Mouse (Mus musculus) heart, embryonic 14.5 days (tissue): Measurements from ENCODE around the gene Aldh3b2. TPM values are rescaled to one million over a fixed set of nuclear protein-coding genes. Genes with fewer than 3 reads are reported as not detected.
A peak's percentile ranks its signal among the peaks of the same experiment; 100 is the strongest.

Experiments used
- ATAC-seq: fragments of 200-750 bp; cut with Nextera tagmentation; 2 replicates; pipeline ENCODE4 v1.8.0; 2017; ENCODE audit warnings: low read depth, moderate TSS enrichment; ENCODE audit not compliant: insufficient number of reproducible peaks, insufficient read depth, low FRiP score
- H3K27ac ChIP-seq, 2 experiments: fragments of 200-500 bp in 1 of 2; fragments of 300-500 bp in 1 of 2; sonication (generic) in 1 of 2; replicated peaks in 1 of 2; 2 replicates each; pipeline ENCODE4 v1.5.1; 2012 to 2014; ENCODE audit warnings: low read depth in 2 of 2, low read length in 2 of 2, control low read depth in 1 of 2, mild to moderate bottlenecking in 1 of 2, mixed read lengths in 1 of 2; ENCODE audit not compliant: control insufficient read depth in 1 of 2, insufficient read depth in 1 of 2
- H3K27me3 ChIP-seq: fragments of 300-500 bp; sonication (generic); 2 replicates; pipeline ENCODE4 v1.6.1; 2014; ENCODE audit warnings: mild to moderate bottlenecking, low read length, control low read depth; ENCODE audit not compliant: control insufficient read depth, insufficient read depth
- H3K36me3 ChIP-seq: fragments of 300-500 bp; sonication (generic); 2 replicates; pipeline ENCODE4 v1.6.1; 2014; ENCODE audit warnings: mild to moderate bottlenecking, control low read depth, low read length, mixed read lengths; ENCODE audit not compliant: control insufficient read depth, insufficient read depth
- H3K4me1 ChIP-seq, 2 experiments: fragments of 200-500 bp in 1 of 2; fragments of 300-500 bp in 1 of 2; sonication (generic) in 1 of 2; 2 replicates each; pipeline ENCODE4 v1.6.1; 2012 to 2014; ENCODE audit warnings: low read length in 2 of 2, control low read depth in 1 of 2, mixed read lengths in 1 of 2; ENCODE audit not compliant: control insufficient read depth in 2 of 2, insufficient read depth in 2 of 2
- H3K4me2 ChIP-seq: fragments of 300-500 bp; sonication (generic); 2 replicates; pipeline ENCODE4 v1.6.1; 2014; ENCODE audit warnings: mild to moderate bottlenecking, low read length
- H3K4me3 ChIP-seq, 2 experiments: fragments of 200-500 bp in 1 of 2; fragments of 300-500 bp in 1 of 2; sonication (generic) in 1 of 2; 2 replicates each; pipeline ENCODE4 v1.5.1; 2012 to 2014; ENCODE audit warnings: low read length in 2 of 2, mild to moderate bottlenecking in 2 of 2, control low read depth in 1 of 2, low read depth in 1 of 2, moderate library complexity in 1 of 2; ENCODE audit not compliant: control insufficient read depth in 1 of 2, insufficient read depth in 1 of 2
- H3K9ac ChIP-seq: fragments of 300-500 bp; sonication (generic); 2 replicates; pipeline ENCODE4 v1.6.1; 2014; ENCODE audit warnings: mild to moderate bottlenecking, low read length
- H3K9me3 ChIP-seq: fragments of 300-500 bp; sonication (generic); 2 replicates; pipeline ENCODE4 v1.6.1; 2016; ENCODE audit warnings: low read length, control low read depth; ENCODE audit not compliant: control insufficient read depth
- WGBS: fragments of 180-500 bp; shearing (Covaris S2); extraction: QIAGEN DNeasy Blood & Tissue Kit; methylation state at CpG from one replicate; pipeline ENCODE4 v1.1.7; 2014; 5-methylcytosine and 5-hydroxymethylcytosine counted together
- polyA plus RNA-seq: library from polyadenylated mRNA; unstranded; fragments of >200 nt; fragmentation: Nextera tagmentation; extraction: Ambion mirVana; gene quantifications from 2 replicates; pipeline ENCODE4 v1.2.1, GENCODE M21; 2014

Aldh3b2 gene
- polyA plus RNA-seq, 1 experiment from 2014 or later = 0.18 TPM

DNA sequence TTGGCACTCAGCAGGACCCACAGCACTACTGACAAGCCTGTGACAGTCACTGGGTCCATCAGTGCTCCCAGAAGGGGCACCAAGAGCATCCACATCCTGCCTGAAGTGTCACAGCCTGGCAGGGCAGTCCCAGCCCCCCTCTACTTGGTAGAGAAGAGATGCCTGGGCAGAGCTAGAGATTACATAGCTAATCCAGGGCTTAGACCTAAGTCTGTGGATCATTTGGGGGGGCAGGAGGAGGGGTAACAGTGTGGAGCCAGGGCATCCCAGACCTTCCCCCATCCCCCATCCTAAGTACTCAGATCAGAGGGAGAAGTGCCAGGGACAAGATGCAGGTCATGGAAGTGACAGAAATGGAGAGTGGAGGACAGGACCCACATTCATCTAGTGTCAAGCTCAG is 42.7 kb downstream of the Aldh3b2 start:
- Histone ChIP-seq H3K4me3 (no peak overlapping the region), H3K27me3 (no peaks in the 10 kb centered on the region), H3K9ac (peak overlapping the region; percentile 8; the same call in 1 of the 2 replicates), H3K27ac (no peak overlapping the region), H3K4me1 (peaks cover 6 to 20% of the 10 kb centered on the region in 2 experiments), H3K9me3 (no peaks in the 10 kb centered on the region), H3K4me2 (no peak overlapping the region), H3K36me3 (peaks cover 14% of the 10 kb centered on the region)
- no peak for ATAC-seq

DNA sequence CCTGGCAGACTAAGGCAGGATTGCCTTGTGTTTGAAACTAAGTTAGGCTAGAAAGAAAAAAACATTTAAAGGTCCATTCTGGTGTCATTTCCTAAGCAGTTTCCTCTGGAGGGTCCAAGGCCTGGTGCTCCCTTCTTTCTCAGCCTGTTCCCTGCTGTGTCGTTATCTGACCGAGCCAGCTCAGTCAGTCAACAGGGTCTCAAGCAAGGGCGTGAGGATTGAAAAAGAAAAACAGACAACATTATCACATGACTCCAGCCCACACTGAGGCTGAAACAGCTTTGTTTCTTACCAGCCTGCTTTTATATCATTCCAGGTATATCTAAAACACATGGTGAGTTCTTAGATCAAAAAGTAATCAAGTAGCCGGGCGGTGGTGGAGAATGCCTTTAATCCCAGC is 43.5 kb downstream of the Aldh3b2 start:
- 43% methylated on average over 5 of the region's 5 CpGs for WGBS
- ATAC-seq = no peak

DNA sequence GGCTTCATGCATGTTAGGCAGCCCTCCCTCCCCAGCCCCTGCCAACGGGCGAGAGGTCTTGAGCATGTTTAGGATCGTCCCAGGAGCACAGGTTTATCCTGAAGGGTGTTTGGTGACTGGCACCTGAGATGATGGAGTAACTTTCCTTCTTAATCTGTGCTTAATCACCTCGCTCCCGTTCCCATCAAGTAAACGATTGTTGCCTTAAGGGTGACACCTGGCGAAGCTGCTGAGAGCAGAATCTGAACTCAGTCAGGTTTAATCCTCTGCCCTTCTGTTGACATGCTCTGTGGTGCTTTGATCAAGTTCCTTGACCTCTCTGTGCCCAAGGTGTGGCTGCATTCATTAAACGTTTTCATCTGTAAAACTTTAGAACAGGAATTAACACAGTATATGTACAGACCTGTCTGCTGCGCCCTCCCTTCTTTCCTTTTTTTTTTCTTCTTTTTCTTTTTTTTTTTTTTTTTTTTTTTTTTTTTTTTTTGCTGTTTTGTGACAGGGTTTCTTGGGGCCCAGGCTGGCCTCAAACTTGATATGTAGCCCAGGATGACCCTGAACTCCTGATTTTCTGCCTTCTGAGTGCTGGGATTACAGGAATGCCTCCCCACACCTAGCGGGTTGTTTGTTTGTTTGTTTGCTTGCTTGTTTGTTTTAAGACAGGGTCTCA is 45.9 kb downstream of the Aldh3b2 start:
- Histone ChIP-seq H3K27me3 (no peaks in the 10 kb centered on the region), H3K4me1 (peaks cover 2 to 7% of the 10 kb centered on the region in 2 experiments), H3K36me3 (no peaks in the 10 kb centered on the region), H3K4me2 (no peak overlapping the region), H3K9ac (no peak overlapping the region), H3K27ac (no peak overlapping the region), H3K9me3 (no peaks in the 10 kb centered on the region), H3K4me3 (no peak overlapping the region)
- WGBS = 62% methylated on average over 10 of the region's 10 CpGs
- ATAC-seq = no peak

More for the DNA sequence above, 43.5 kb downstream of the Aldh3b2 start:
- Histone ChIP-seq H3K27ac (no peak overlapping the region), H3K4me1 (peaks cover 6 to 20% of the 10 kb centered on the region in 2 experiments), H3K4me2 (no peak overlapping the region), H3K36me3 (peaks cover 6% of the 10 kb centered on the region), H3K9me3 (no peaks in the 10 kb centered on the region), H3K9ac (no peak overlapping the region), H3K27me3 (no peaks in the 10 kb centered on the region), H3K4me3 (no peak overlapping the region)

DNA sequence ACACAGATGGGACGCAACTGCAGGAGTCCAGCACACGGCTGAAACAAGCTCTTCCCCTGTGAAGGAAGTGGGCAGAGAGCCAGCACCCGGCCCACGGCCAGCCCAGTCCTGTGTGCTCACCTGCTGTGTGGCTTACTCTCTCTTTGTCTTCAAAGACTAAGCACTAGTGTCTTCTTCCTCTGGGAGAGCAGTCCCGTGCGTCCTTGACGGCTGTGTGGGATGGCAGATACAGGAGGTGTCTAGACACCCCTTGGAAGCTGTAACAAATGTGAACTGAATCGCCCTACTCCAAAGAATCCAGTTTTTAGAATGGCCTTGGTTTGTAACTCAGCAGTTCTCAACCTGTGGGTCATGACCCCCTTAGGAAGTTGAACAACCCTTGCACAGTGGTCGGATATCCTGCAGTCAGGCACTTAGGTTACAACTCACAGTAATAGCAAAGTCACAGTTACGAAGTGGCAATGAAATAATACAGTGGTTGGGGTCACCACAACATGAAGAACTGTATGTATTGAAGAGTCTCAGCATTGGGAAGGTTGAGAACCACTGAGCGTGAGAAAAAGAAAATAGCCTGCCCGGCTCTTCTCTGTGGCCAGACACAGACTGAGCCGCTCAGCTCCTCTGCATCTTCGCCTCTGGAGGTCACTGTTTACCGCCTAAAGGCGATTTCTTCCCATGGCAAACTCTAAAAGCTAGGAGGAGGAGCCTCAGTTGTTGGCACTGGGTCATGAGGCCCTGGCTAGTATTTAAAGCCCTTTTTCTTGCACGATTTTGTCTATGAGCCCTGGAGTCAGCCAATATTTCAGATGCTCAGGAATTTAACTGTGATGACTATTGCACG is 46.8 kb downstream of the Aldh3b2 start:
- Histone ChIP-seq H3K4me2 (no peak overlapping the region), H3K27ac (no peak overlapping the region), H3K9me3 (no peaks in the 10 kb centered on the region), H3K36me3 (no peaks in the 10 kb centered on the region), H3K9ac (no peak overlapping the region), H3K27me3 (no peaks in the 10 kb centered on the region), H3K4me1 (peaks cover 2 to 4% of the 10 kb centered on the region in 2 experiments; a peak in 1 of 4 replicates), H3K4me3 (no peak overlapping the region)
- WGBS = 34% methylated on average over 18 of the region's 18 CpGs
- ATAC-seq = peak; percentile 60

DNA sequence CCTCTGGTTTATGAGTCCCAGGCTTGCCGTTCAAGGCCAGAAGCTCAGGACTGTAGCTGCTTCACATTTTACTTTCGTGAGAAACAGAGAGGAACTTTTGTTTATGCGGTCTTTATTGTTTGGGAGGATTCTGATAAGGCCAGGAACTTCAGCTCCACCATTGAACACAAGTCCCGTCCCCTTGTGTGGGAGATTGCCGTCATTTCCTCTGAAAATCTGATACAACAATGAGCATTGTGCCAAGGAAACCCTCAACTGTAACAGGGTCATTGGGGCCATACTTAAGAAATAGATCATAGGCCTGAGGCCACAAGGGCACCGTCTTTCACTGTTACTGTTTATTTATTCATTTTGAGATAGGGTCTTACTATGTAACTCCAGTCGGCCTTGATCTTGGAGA is 51.1 kb downstream of the Aldh3b2 start:
- Histone ChIP-seq H3K4me2 (no peak overlapping the region), H3K9me3 (peaks cover 4% of the 10 kb centered on the region), H3K4me3 (no peak overlapping the region), H3K4me1 (peaks cover 2 to 4% of the 10 kb centered on the region in 2 experiments; a peak in 1 of 4 replicates), H3K27ac (no peak overlapping the region), H3K27me3 (no peaks in the 10 kb centered on the region), H3K9ac (no peak overlapping the region), H3K36me3 (no peaks in the 10 kb centered on the region)
- ATAC-seq = no peak
- WGBS = 49% methylated on average over 7 of the region's 7 CpGs

DNA sequence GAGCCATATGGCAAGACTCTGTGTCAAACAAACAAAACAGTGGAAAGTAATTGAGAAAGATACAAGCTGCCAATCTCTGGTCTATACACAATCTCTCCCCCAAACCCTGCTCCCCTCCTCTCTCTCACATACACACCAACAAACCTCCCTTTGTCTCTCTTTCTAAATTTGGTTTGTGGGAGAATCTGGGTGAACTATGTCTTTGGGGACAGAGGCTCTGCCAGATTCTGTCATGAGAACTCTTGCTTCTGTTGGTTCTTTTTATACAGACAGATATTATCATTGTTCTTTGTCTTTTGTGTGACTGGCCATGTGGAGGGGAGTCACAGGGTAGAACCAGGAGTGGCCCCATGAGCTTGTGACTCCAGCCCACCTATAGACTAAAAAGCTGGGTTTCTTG is 55.4 kb downstream of the Aldh3b2 start:
- H3K4me1 ChIP-seq = no peaks in the 10 kb centered on the region

More for the DNA sequence above, 55.4 kb downstream of the Aldh3b2 start:
- Histone ChIP-seq H3K9ac (no peak overlapping the region), H3K4me2 (no peak overlapping the region), H3K27me3 (no peaks in the 10 kb centered on the region), H3K9me3 (peaks cover 4% of the 10 kb centered on the region), H3K36me3 (no peaks in the 10 kb centered on the region), H3K27ac (no peak overlapping the region), H3K4me3 (no peak overlapping the region)
- no peak for ATAC-seq
